Mouse (Mus musculus): ENCODE measurements around the gene Alg5. TPM values are rescaled to one million over a fixed set of nuclear protein-coding genes. Genes with fewer than 3 reads are reported as not detected.

The Alg5 gene
- 10 to 100 TPM; 29.4 to 30.9 TPM for total RNA-seq (2023)

GRCm38 (mm10) chr3:54735247-54736046 is at the start of gene Alg5, which contains the start of gene Exosc8:
TSS of gene Alg5 (plus strand) at chr3:54735539.
TSS of gene Exosc8 (minus strand) at chr3:54735393.

GRCm38 (mm10) chr3:54692202-54693055 is 42.9 kb upstream of the Alg5 start, which contains the start of gene Supt20:
TSS of gene Supt20 (plus strand) at chr3:54692807.

GRCm38 (mm10) chr3:54714253-54714652 is 21.1 kb upstream of the Alg5 start, which contains the start of gene Gm21958:
TSS of gene Gm21958 (minus strand) at chr3:54714353.

GRCm38 (mm10) chr3:54755145-54756041 is 20.1 kb downstream of the Alg5 start, which contains the start of gene Smad9:
TSS of gene Smad9 (plus strand) at chr3:54755582.

Other genes starting within 250 kb of the Alg5 start
- 100 to 1,000 TPM; 148 to 155 TPM for gene Supt20, start 42.7 kb upstream of the Alg5 start, total RNA-seq (2023)
- gene Gm21958, start 21.2 kb upstream of the Alg5 start, total RNA-seq (2023): not detected
- gene Exosc8, start 146 bp upstream of the Alg5 start, total RNA-seq (2023): 100 to 1,000 TPM; 118 to 130 TPM
- not detected for gene Smad9, start 20.0 kb downstream of the Alg5 start, total RNA-seq (2023)
- gene Rfxap, start 72.3 kb downstream of the Alg5 start, total RNA-seq (2023): 10 to 100 TPM; 32.3 to 36.7 TPM
- not detected for gene Sertm1, start 180.3 kb downstream of the Alg5 start, total RNA-seq (2023)

All from T-cell, adult 66 days (primary cell).